Mouse (Mus musculus): ENCODE data around the gene Slc34a1. TPM values are rescaled to one million over a fixed set of nuclear protein-coding genes. Genes with fewer than 3 reads are reported as not detected.

Gene Slc34a1
- polyA plus RNA-seq, 1 experiment, result 6.7 TPM

GRCm38 (mm10) chr13:55371740-55372139 lies 26.2 kb upstream of the Slc34a1 start:
- 71% methylated on average over 5 of the region's 5 CpGs for WGBS
- no peak for TF ChIP-seq CTCF (IDR thresholded peaks at IDR 0.05; ENCODE audit: control insufficient read depth, insufficient read depth, low read length)
- TF ChIP-seq POLR2A (IDR thresholded peaks at IDR 0.05; ENCODE audit: borderline replicate concordance, control insufficient read depth, low read depth, low read length), result no peak

GRCm38 (mm10) chr13:55374206-55374924 lies 23.6 kb upstream of the Slc34a1 start:
- Histone ChIP-seq H3K4me3 (replicated peaks; ENCODE audit: control insufficient read depth, low read depth, low read length) (no peak overlapping the region), H3K27ac (ENCODE audit: control insufficient read depth, insufficient read depth, low read depth, low read length, poor library complexity) (no peak overlapping the region), H3K4me1 (ENCODE audit: control insufficient read depth, insufficient read depth, low read length) (peaks cover 14% of the 10 kb centered on the region)
- WGBS, result 72% methylated on average over 6 of the region's 6 CpGs
- TF ChIP-seq CTCF (IDR thresholded peaks at IDR 0.05; ENCODE audit: control insufficient read depth, insufficient read depth, low read length) (no peak), POLR2A (IDR thresholded peaks at IDR 0.05; ENCODE audit: borderline replicate concordance, control insufficient read depth, low read depth, low read length) (no peak)

More at GRCm38 (mm10) chr13:55371740-55372139, 26.2 kb upstream of the Slc34a1 start:
- Histone ChIP-seq H3K4me3 (replicated peaks; ENCODE audit: control insufficient read depth, low read depth, low read length) (peak overlapping the region; percentile 38), H3K4me1 (ENCODE audit: control insufficient read depth, insufficient read depth, low read length) (peaks cover 19% of the 10 kb centered on the region), H3K27ac (ENCODE audit: control insufficient read depth, insufficient read depth, low read depth, low read length, poor library complexity) (no peak overlapping the region)

GRCm38 (mm10) chr13:55375877-55376276 lies 22.1 kb upstream of the Slc34a1 start:
- H3K27ac ChIP-seq (ENCODE audit: control insufficient read depth, insufficient read depth, low read depth, low read length, poor library complexity), result no peak overlapping the region
- H3K4me1 ChIP-seq (ENCODE audit: control insufficient read depth, insufficient read depth, low read length), result peaks cover 11% of the 10 kb centered on the region
- WGBS, result 67% methylated on average over 2 of the region's 2 CpGs
- H3K4me3 ChIP-seq (replicated peaks; ENCODE audit: control insufficient read depth, low read depth, low read length), result no peak overlapping the region
- TF ChIP-seq POLR2A (IDR thresholded peaks at IDR 0.05; ENCODE audit: borderline replicate concordance, control insufficient read depth, low read depth, low read length), result no peak
- TF ChIP-seq CTCF (IDR thresholded peaks at IDR 0.05; ENCODE audit: control insufficient read depth, insufficient read depth, low read length), result no peak

GRCm38 (mm10) chr13:55378907-55379580 lies 18.9 kb upstream of the Slc34a1 start:
- TF ChIP-seq CTCF (IDR thresholded peaks at IDR 0.05; ENCODE audit: control insufficient read depth, insufficient read depth, low read length) (no peak), POLR2A (IDR thresholded peaks at IDR 0.05; ENCODE audit: borderline replicate concordance, control insufficient read depth, low read depth, low read length) (no peak)
- H3K4me3 ChIP-seq (replicated peaks; ENCODE audit: control insufficient read depth, low read depth, low read length), result no peak overlapping the region
- no peaks in the 10 kb centered on the region; the same call in 1 of the 2 replicates for H3K4me1 ChIP-seq (ENCODE audit: control insufficient read depth, insufficient read depth, low read length)
- WGBS, result 90% methylated on average over 32 of the region's 32 CpGs
- H3K27ac ChIP-seq (ENCODE audit: control insufficient read depth, insufficient read depth, low read depth, low read length, poor library complexity), result no peak overlapping the region

- Histone ChIP-seq H3K4me1 (ENCODE audit: control insufficient read depth, insufficient read depth, low read length) (no peaks in the 10 kb centered on the region), H3K4me3 (replicated peaks; ENCODE audit: control insufficient read depth, low read depth, low read length) (no peak overlapping the region)
- WGBS, result 87% methylated on average over 4 of the region's 4 CpGs
Observed at GRCm38 (mm10) chr13:55381790-55382189, 16.2 kb upstream of the Slc34a1 start.

GRCm38 (mm10) chr13:55390644-55391043 lies 7.3 kb upstream of the Slc34a1 start:
- Histone ChIP-seq H3K4me1 (ENCODE audit: control insufficient read depth, insufficient read depth, low read length) (no peaks in the 10 kb centered on the region), H3K27ac (ENCODE audit: control insufficient read depth, insufficient read depth, low read depth, low read length, poor library complexity) (no peak overlapping the region), H3K4me3 (replicated peaks; ENCODE audit: control insufficient read depth, low read depth, low read length) (no peak overlapping the region)
- TF ChIP-seq POLR2A (IDR thresholded peaks at IDR 0.05; ENCODE audit: borderline replicate concordance, control insufficient read depth, low read depth, low read length) (no peak), CTCF (IDR thresholded peaks at IDR 0.05; ENCODE audit: control insufficient read depth, insufficient read depth, low read length) (no peak)
- 84% methylated on average over 3 of the region's 3 CpGs for WGBS

More at GRCm38 (mm10) chr13:55381790-55382189, 16.2 kb upstream of the Slc34a1 start:
- H3K27ac ChIP-seq (ENCODE audit: control insufficient read depth, insufficient read depth, low read depth, low read length, poor library complexity), result no peak overlapping the region
- TF ChIP-seq POLR2A (IDR thresholded peaks at IDR 0.05; ENCODE audit: borderline replicate concordance, control insufficient read depth, low read depth, low read length) (no peak), CTCF (IDR thresholded peaks at IDR 0.05; ENCODE audit: control insufficient read depth, insufficient read depth, low read length) (no peak)

GRCm38 (mm10) chr13:55391626-55392029 lies 6.4 kb upstream of the Slc34a1 start:
- TF ChIP-seq POLR2A (IDR thresholded peaks at IDR 0.05; ENCODE audit: borderline replicate concordance, control insufficient read depth, low read depth, low read length) (no peak), CTCF (IDR thresholded peaks at IDR 0.05; ENCODE audit: control insufficient read depth, insufficient read depth, low read length) (no peak)
- 22% methylated on average over 1 of the region's 1 CpGs for WGBS
- Histone ChIP-seq H3K4me3 (replicated peaks; ENCODE audit: control insufficient read depth, low read depth, low read length) (no peak overlapping the region), H3K27ac (ENCODE audit: control insufficient read depth, insufficient read depth, low read depth, low read length, poor library complexity) (no peak overlapping the region), H3K4me1 (ENCODE audit: control insufficient read depth, insufficient read depth, low read length) (no peaks in the 10 kb centered on the region)

- Histone ChIP-seq H3K4me3 (replicated peaks; ENCODE audit: control insufficient read depth, low read depth, low read length) (no peak overlapping the region), H3K27ac (ENCODE audit: control insufficient read depth, insufficient read depth, low read depth, low read length, poor library complexity) (no peak overlapping the region), H3K4me1 (ENCODE audit: control insufficient read depth, insufficient read depth, low read length) (no peaks in the 10 kb centered on the region)
- WGBS, result 73% methylated on average over 4 of the region's 4 CpGs
- TF ChIP-seq CTCF (IDR thresholded peaks at IDR 0.05; ENCODE audit: control insufficient read depth, insufficient read depth, low read length) (peak; percentile 58; the same call in 1 of the 2 replicates), POLR2A (IDR thresholded peaks at IDR 0.05; ENCODE audit: borderline replicate concordance, control insufficient read depth, low read depth, low read length) (no peak)
Observed at GRCm38 (mm10) chr13:55392933-55393332, 5.1 kb upstream of the Slc34a1 start.

Measured in bone marrow, adult 2 months (tissue).